Mouse (Mus musculus): ENCODE measurements around the gene Traf3ip2. TPM values are rescaled to one million over a fixed set of nuclear protein-coding genes. Genes with fewer than 3 reads are reported as not detected.

Gene Traf3ip2
- polyA plus RNA-seq, 1 experiment, result 0.01 TPM

DNA sequence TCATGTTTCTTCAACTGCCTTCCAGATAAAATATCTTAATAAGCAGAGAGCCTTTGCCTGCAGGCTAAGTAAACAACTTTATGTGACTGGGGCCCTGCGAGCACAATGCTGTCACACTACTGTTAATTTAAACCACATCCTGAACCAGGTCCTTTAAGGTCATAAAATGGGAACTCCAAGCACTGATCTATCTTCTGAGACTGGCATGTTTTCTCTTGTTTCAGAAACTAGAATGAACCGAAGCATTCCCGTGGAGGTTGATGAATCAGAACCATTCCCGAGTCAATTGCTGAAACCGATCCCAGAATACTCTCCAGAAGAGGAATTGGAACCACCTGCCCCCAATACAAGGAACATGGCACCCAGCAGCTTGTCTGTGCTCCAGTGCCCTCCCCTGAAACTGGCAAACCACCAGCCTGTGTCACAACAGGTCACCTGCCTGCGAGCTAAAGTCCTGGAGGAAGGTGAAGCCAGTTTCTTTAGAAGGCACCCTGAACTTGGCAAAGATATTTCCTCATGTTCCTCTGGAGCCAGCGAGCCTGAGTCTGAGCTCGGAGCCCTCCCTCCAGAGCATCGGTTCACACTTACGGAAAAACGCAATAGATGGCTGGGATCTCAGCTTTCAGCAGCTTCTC lies 13.0 kb downstream of the Traf3ip2 start:
- no peaks in the 10 kb centered on the region for H3K36me3 ChIP-seq (ENCODE audit: control insufficient read depth)
- no peaks in the 10 kb centered on the region for H3K27me3 ChIP-seq (ENCODE audit: control insufficient read depth)
- TF ChIP-seq TAL1 (IDR thresholded peaks at IDR 0.05; ENCODE audit: low read length) (no peak), GATA1 (IDR thresholded peaks at IDR 0.05; ENCODE audit: low read length) (no peak)
- no peaks in the 10 kb centered on the region for H3K9me3 ChIP-seq (ENCODE audit: control insufficient read depth, low read length)
- no peaks in the 10 kb centered on the region for H3K4me1 ChIP-seq (ENCODE audit: control insufficient read depth)
- H3K4me3 ChIP-seq (replicated peaks), result no peak overlapping the region

GRCm38 (mm10) chr10:39626376-39626775 lies 13.6 kb downstream of the Traf3ip2 start:
- no peaks in the 10 kb centered on the region for H3K27me3 ChIP-seq (ENCODE audit: control insufficient read depth)
- no peak overlapping the region for H3K4me3 ChIP-seq (replicated peaks)
- H3K36me3 ChIP-seq (ENCODE audit: control insufficient read depth), result no peaks in the 10 kb centered on the region
- no peak for TF ChIP-seq TAL1 (IDR thresholded peaks at IDR 0.05; ENCODE audit: low read length)
- TF ChIP-seq GATA1 (IDR thresholded peaks at IDR 0.05; ENCODE audit: low read length), result no peak
- H3K9me3 ChIP-seq (ENCODE audit: control insufficient read depth, low read length), result no peaks in the 10 kb centered on the region
- H3K4me1 ChIP-seq (ENCODE audit: control insufficient read depth), result no peaks in the 10 kb centered on the region

GRCm38 (mm10) chr10:39628799-39629517 lies 16.2 kb downstream of the Traf3ip2 start:
- no peak overlapping the region for H3K4me3 ChIP-seq (replicated peaks)

DNA sequence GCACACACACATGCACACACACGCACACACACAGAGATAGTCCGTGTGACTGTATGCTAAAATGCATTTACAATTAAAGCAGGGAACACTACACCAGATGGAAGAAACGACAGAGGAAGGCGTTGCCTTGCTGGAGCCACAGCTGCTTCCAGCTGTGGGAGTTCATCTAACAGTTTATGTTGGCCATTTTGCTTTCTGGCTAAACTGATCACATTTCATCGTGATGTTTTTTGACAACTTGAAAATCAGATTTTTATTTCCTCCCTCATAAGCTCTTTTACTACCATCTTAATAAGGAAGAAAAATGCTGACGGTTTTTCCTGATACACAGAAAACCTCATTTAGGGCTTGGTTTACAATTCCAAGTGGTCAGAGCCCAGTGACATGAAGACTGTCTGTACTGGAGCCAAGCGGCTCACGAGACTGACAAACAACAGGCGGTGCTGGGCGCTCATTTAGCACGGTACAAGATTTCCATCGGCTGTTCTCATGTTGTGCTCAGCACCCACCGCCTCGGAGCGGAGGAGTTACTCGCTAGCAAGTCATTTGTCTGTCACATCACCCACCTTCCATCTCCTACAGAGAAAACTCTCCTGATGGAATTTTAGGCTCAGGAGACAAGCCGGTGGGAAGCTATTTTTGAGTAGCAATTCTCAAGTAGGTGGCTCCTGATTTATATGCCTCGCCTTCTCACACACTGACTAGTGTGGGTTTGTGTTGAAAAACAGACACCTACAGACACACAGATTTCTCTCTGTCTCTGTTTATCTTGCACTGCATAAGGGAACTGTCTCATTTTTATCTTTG lies 17.2 kb downstream of the Traf3ip2 start:
- no peaks in the 10 kb centered on the region for H3K4me1 ChIP-seq (ENCODE audit: control insufficient read depth)
- no peaks in the 10 kb centered on the region for H3K36me3 ChIP-seq (ENCODE audit: control insufficient read depth)
- H3K4me3 ChIP-seq (replicated peaks), result no peak overlapping the region
- H3K9me3 ChIP-seq (ENCODE audit: control insufficient read depth, low read length), result no peaks in the 10 kb centered on the region
- H3K27me3 ChIP-seq (ENCODE audit: control insufficient read depth), result no peaks in the 10 kb centered on the region
- TF ChIP-seq GATA1 (IDR thresholded peaks at IDR 0.05; ENCODE audit: low read length) (no peak), TAL1 (IDR thresholded peaks at IDR 0.05; ENCODE audit: low read length) (no peak)

More at GRCm38 (mm10) chr10:39628799-39629517, 16.2 kb downstream of the Traf3ip2 start:
- H3K27me3 ChIP-seq (ENCODE audit: control insufficient read depth), result no peaks in the 10 kb centered on the region
- no peaks in the 10 kb centered on the region for H3K9me3 ChIP-seq (ENCODE audit: control insufficient read depth, low read length)
- H3K36me3 ChIP-seq (ENCODE audit: control insufficient read depth), result no peaks in the 10 kb centered on the region
- TF ChIP-seq TAL1 (IDR thresholded peaks at IDR 0.05; ENCODE audit: low read length) (no peak), GATA1 (IDR thresholded peaks at IDR 0.05; ENCODE audit: low read length) (no peak)
- H3K4me1 ChIP-seq (ENCODE audit: control insufficient read depth), result no peaks in the 10 kb centered on the region

DNA sequence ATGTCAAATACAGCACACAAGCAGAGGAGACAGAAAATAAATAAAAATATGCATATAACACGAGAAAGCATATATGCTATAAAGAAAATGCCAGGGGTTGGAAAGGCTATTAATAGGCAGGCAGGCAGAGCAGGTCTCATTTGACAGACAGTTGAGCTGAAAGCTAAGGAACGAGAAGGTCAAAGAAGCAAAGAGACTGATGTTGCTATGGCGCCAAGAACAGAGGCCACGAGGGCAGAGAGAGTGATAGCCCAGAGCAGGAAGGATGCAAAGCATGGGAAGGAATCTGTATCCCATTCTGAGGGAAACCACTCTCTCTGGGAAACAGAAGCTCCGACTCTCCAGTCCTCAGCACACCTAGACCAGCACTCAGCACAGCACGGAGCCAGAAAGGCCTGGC lies 18.1 kb downstream of the Traf3ip2 start:
- TF ChIP-seq TAL1 (IDR thresholded peaks at IDR 0.05; ENCODE audit: low read length), result no peak
- no peak for TF ChIP-seq GATA1 (IDR thresholded peaks at IDR 0.05; ENCODE audit: low read length)
- Histone ChIP-seq H3K4me1 (ENCODE audit: control insufficient read depth) (no peaks in the 10 kb centered on the region), H3K36me3 (ENCODE audit: control insufficient read depth) (no peaks in the 10 kb centered on the region), H3K9me3 (ENCODE audit: control insufficient read depth, low read length) (no peaks in the 10 kb centered on the region), H3K27me3 (ENCODE audit: control insufficient read depth) (no peaks in the 10 kb centered on the region), H3K4me3 (replicated peaks) (no peak overlapping the region)

DNA sequence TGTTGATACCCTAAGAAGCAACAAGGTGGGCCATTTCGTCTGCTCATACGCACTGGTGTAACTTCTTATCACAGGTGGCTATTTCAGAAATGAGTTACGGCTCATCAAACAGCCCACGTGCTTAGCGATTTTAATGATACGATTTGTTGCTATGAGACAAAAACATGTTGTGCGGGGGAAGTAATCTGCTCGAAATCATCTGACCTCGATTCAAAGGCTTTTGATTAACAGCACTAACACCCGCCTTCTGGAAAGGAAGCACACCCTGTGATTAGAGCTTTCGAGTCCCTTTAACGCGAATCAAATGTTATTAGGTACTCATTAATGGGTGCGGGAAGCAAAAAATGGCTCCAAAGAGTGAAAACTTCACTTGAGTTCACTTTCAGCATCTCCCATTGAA lies 18.9 kb downstream of the Traf3ip2 start:
- TF ChIP-seq GATA1 (IDR thresholded peaks at IDR 0.05; ENCODE audit: low read length) (no peak), TAL1 (IDR thresholded peaks at IDR 0.05; ENCODE audit: low read length) (no peak)
- H3K9me3 ChIP-seq (ENCODE audit: control insufficient read depth, low read length), result no peaks in the 10 kb centered on the region

GRCm38 (mm10) chr10:39633379-39633778 lies 20.6 kb downstream of the Traf3ip2 start:
- Histone ChIP-seq H3K9me3 (ENCODE audit: control insufficient read depth, low read length) (no peaks in the 10 kb centered on the region), H3K27me3 (ENCODE audit: control insufficient read depth) (no peaks in the 10 kb centered on the region), H3K36me3 (ENCODE audit: control insufficient read depth) (no peaks in the 10 kb centered on the region), H3K4me1 (ENCODE audit: control insufficient read depth) (no peaks in the 10 kb centered on the region), H3K4me3 (replicated peaks) (no peak overlapping the region)
- TF ChIP-seq TAL1 (IDR thresholded peaks at IDR 0.05; ENCODE audit: low read length) (no peak), GATA1 (IDR thresholded peaks at IDR 0.05; ENCODE audit: low read length) (no peak)

More for the DNA sequence above, 18.9 kb downstream of the Traf3ip2 start:
- no peaks in the 10 kb centered on the region for H3K27me3 ChIP-seq (ENCODE audit: control insufficient read depth)
- no peaks in the 10 kb centered on the region for H3K4me1 ChIP-seq (ENCODE audit: control insufficient read depth)
- no peaks in the 10 kb centered on the region for H3K36me3 ChIP-seq (ENCODE audit: control insufficient read depth)
- no peak overlapping the region for H3K4me3 ChIP-seq (replicated peaks)

- Histone ChIP-seq H3K9me3 (ENCODE audit: control insufficient read depth, low read length) (no peaks in the 10 kb centered on the region), H3K27me3 (ENCODE audit: control insufficient read depth) (no peaks in the 10 kb centered on the region), H3K36me3 (ENCODE audit: control insufficient read depth) (no peaks in the 10 kb centered on the region), H3K4me1 (ENCODE audit: control insufficient read depth) (no peaks in the 10 kb centered on the region), H3K4me3 (replicated peaks) (no peak overlapping the region)
- TF ChIP-seq GATA1 (IDR thresholded peaks at IDR 0.05; ENCODE audit: low read length) (no peak), TAL1 (IDR thresholded peaks at IDR 0.05; ENCODE audit: low read length) (no peak)
Measured at GRCm38 (mm10) chr10:39634423-39635101, 21.8 kb downstream of the Traf3ip2 start.
